10 mouse cellular contexts compared by ENCODE assay signal in genomic region chr7:25761354-25761753, GRCm38 (mm10). TPM values are rescaled to one million over a fixed set of nuclear protein-coding genes. Genes with fewer than 3 reads are reported as not detected.
DNase-seq lines count a peak whose midpoint lies in the region; ATAC-seq lines count a peak whose summit lies in the region.
"Had no signal": no experiment of that assay in that cellular context is flagged by ENCODE, and none has a peak within 500 bp of the region (broad histone marks: within the 10 kb centered on the region; RNA-seq: fewer than 3 reads in every experiment).

No protein-coding gene starts in this region.

- H3K36me3 ChIP-seq in heart, embryonic 10.5 days: peaks cover 54% of the 10 kb centered on the region
- H3K36me3 ChIP-seq in midbrain, embryonic 14.5 days (ENCODE audit: control insufficient read depth, insufficient read depth, low read length): no peaks in the 10 kb centered on the region
- peaks cover 19% of the 10 kb centered on the region for H3K36me3 ChIP-seq in midbrain, embryonic 10.5 days

- DNase-seq in adrenal gland, adult 2 months: peak; percentile 31
- no peak for DNase-seq in adrenal gland, postnatal 25 days
- DNase-seq in heart, adult 18-20 months: peak; percentile 52 to 65
- no peak for DNase-seq in heart, embryonic 10.5 days (ENCODE audit: low spot score)
- DNase-seq in midbrain, embryonic 14.5 days: peak; percentile 32
- DNase-seq in midbrain, embryonic 10.5 days (ENCODE audit: low spot score): no peak
- peak; percentile 63 for DNase-seq in lung, postnatal 36 days
- DNase-seq in thymus, postnatal 14 days: no peak
- DNase-seq: cerebellum, adult 11-12 months had no signal

- no peak for ATAC-seq in midbrain, embryonic 14.5 days (ENCODE audit: low FRiP score, low TSS enrichment)

- no peak overlapping the region for H3K4me2 ChIP-seq in midbrain, embryonic 14.5 days (ENCODE audit: low read length)
- H3K4me2 ChIP-seq: liver, embryonic 11.5 days had no signal

- no peaks in the 10 kb centered on the region for H3K27me3 ChIP-seq in heart, embryonic 10.5 days (ENCODE audit: insufficient read depth, poor library complexity, severe bottlenecking)
- H3K27me3 ChIP-seq in midbrain, embryonic 14.5 days (ENCODE audit: control insufficient read depth, insufficient read depth, low read length): no peaks in the 10 kb centered on the region
- no peaks in the 10 kb centered on the region for H3K27me3 ChIP-seq in midbrain, embryonic 10.5 days (ENCODE audit: low read depth, poor library complexity, severe bottlenecking)

- H3K9ac ChIP-seq in midbrain, embryonic 14.5 days (replicated peaks; ENCODE audit: low read length): no peak overlapping the region

- H3K4me3 ChIP-seq in heart, embryonic 10.5 days: no peak overlapping the region
- no peak overlapping the region for H3K4me3 ChIP-seq in midbrain, embryonic 14.5 days (replicated peaks; ENCODE audit: low read depth, low read length)
- no peak overlapping the region for H3K4me3 ChIP-seq in midbrain, embryonic 10.5 days

- H3K4me1 ChIP-seq in heart, embryonic 10.5 days: peaks cover 12% of the 10 kb centered on the region
- no peaks in the 10 kb centered on the region for H3K4me1 ChIP-seq in midbrain, embryonic 14.5 days (ENCODE audit: control insufficient read depth, insufficient read depth, low read length)
- no peaks in the 10 kb centered on the region for H3K4me1 ChIP-seq in midbrain, embryonic 10.5 days

- no peak overlapping the region for H3K27ac ChIP-seq in heart, embryonic 10.5 days
- H3K27ac ChIP-seq in midbrain, embryonic 14.5 days (replicated peaks; ENCODE audit: low read depth, low read length): no peak overlapping the region
- no peak overlapping the region for H3K27ac ChIP-seq in midbrain, embryonic 10.5 days (replicated peaks)

- 80% methylated on average over 10 of the region's 10 CpGs for WGBS in heart, embryonic 10.5 days
- WGBS in midbrain, embryonic 14.5 days: 80% methylated on average over 10 of the region's 10 CpGs
- WGBS in midbrain, embryonic 10.5 days: 86% methylated on average over 10 of the region's 10 CpGs

- no peaks in the 10 kb centered on the region for H3K9me3 ChIP-seq in heart, embryonic 10.5 days
- no peaks in the 10 kb centered on the region for H3K9me3 ChIP-seq in midbrain, embryonic 14.5 days (ENCODE audit: control insufficient read depth, low read length)
- no peaks in the 10 kb centered on the region for H3K9me3 ChIP-seq in midbrain, embryonic 10.5 days (replicated peaks)

RNA-seq across cellular contexts. Expression of gene Hnrnpul1, which starts 6.8 kb away (rescaled TPM):
- total RNA-seq in adrenal gland, adult 2 months (2021): 100 to 1,000 TPM; 104 to 109 TPM
- polyA plus RNA-seq in adrenal gland, adult 2 months (2012; rRNA removed): 33.0 and 38.7 TPM in 2 replicates
- total RNA-seq in adrenal gland, postnatal 25 days (2021): 116 and 128 TPM in 2 replicates
- 10 to 100 TPM; 70.7 to 71.3 TPM for total RNA-seq in heart, adult 18-20 months (2021)
- 45.3 and 54.6 TPM in 2 replicates for polyA plus RNA-seq in heart, embryonic 10.5 days (2016; fragmentation: Nextera tagmentation; extraction: Ambion mirVana)
- polyA plus RNA-seq in midbrain, embryonic 14.5 days (2014; fragmentation: Nextera tagmentation; extraction: Ambion mirVana): 52.1 and 61.6 TPM in 2 replicates
- polyA plus RNA-seq in midbrain, embryonic 10.5 days (2016; fragmentation: Nextera tagmentation; extraction: Ambion mirVana): 55.2 and 61.8 TPM in 2 replicates

RNA-seq across cellular contexts. Expression of gene Axl, which starts 27.2 kb away (rescaled TPM):
- 10 to 100 TPM; 42.1 to 73.8 TPM for total RNA-seq in adrenal gland, adult 2 months (2021)
- 40.3 TPM in 2 replicates for polyA plus RNA-seq in adrenal gland, adult 2 months (2012; rRNA removed)
- total RNA-seq in adrenal gland, postnatal 25 days (2021): 27.4 and 32.1 TPM in 2 replicates
- 10 to 100 TPM; 52.0 to 57.2 TPM for total RNA-seq in heart, adult 18-20 months (2021)
- polyA plus RNA-seq in heart, embryonic 10.5 days (2016; fragmentation: Nextera tagmentation; extraction: Ambion mirVana): 53.3 and 54.3 TPM in 2 replicates
- polyA plus RNA-seq in midbrain, embryonic 14.5 days (2014; fragmentation: Nextera tagmentation; extraction: Ambion mirVana): 9.3 and 20.2 TPM in 2 replicates
- 16.5 and 21.6 TPM in 2 replicates for polyA plus RNA-seq in midbrain, embryonic 10.5 days (2016; fragmentation: Nextera tagmentation; extraction: Ambion mirVana)

RNA-seq across cellular contexts. Expression of gene Ccdc97, which starts 42.5 kb away (rescaled TPM):
- 10 to 100 TPM; 47.4 to 50.9 TPM for total RNA-seq in adrenal gland, adult 2 months (2021)
- polyA plus RNA-seq in adrenal gland, adult 2 months (2012; rRNA removed): 90.9 and 95.2 TPM in 2 replicates
- total RNA-seq in adrenal gland, postnatal 25 days (2021): 54.4 and 61.9 TPM in 2 replicates
- 10 to 100 TPM; 55.0 to 56.6 TPM for total RNA-seq in heart, adult 18-20 months (2021)
- 30.1 and 30.2 TPM in 2 replicates for polyA plus RNA-seq in heart, embryonic 10.5 days (2016; fragmentation: Nextera tagmentation; extraction: Ambion mirVana)
- polyA plus RNA-seq in midbrain, embryonic 14.5 days (2014; fragmentation: Nextera tagmentation; extraction: Ambion mirVana): 38.3 and 47.7 TPM in 2 replicates
- polyA plus RNA-seq in midbrain, embryonic 10.5 days (2016; fragmentation: Nextera tagmentation; extraction: Ambion mirVana): 30.1 and 33.3 TPM in 2 replicates

RNA-seq across cellular contexts. Expression of gene Cyp2s1, which starts 55.4 kb away (rescaled TPM):
- total RNA-seq in adrenal gland, adult 2 months (2021): 1 to 10 TPM; 2.5 to 3.4 TPM
- 2.4 and 3.0 TPM in 2 replicates for polyA plus RNA-seq in adrenal gland, adult 2 months (2012; rRNA removed)
- 2.5 and 2.9 TPM in 2 replicates for total RNA-seq in adrenal gland, postnatal 25 days (2021)
- total RNA-seq in heart, adult 18-20 months (2021): 1 to 10 TPM; 3.4 to 8.6 TPM
- polyA plus RNA-seq in heart, embryonic 10.5 days (2016; fragmentation: Nextera tagmentation; extraction: Ambion mirVana): 4.7 and 5.5 TPM in 2 replicates
- polyA plus RNA-seq in midbrain, embryonic 14.5 days (2014; fragmentation: Nextera tagmentation; extraction: Ambion mirVana): 1.4 and 2.1 TPM in 2 replicates
- polyA plus RNA-seq in midbrain, embryonic 10.5 days (2016; fragmentation: Nextera tagmentation; extraction: Ambion mirVana): 0.25 and 0.34 TPM in 2 replicates

Comparison
In these comparisons a context has a peak if more than half of its experiments do, and no peak if none do; other contexts are left out.
1. DNase-seq: peak in adrenal gland, adult 2 months (single experiment), heart, adult 18-20 months (2 of 2), midbrain, embryonic 14.5 days (single experiment) and lung, postnatal 36 days (single experiment); none in adrenal gland, postnatal 25 days (single experiment), heart, embryonic 10.5 days (single experiment), midbrain, embryonic 10.5 days (single experiment) and thymus, postnatal 14 days (single experiment).